Mouse (Mus musculus) adrenal gland, adult 8-10 months (tissue): ENCODE measurements around the gene Cap2. TPM values are rescaled to one million over a fixed set of nuclear protein-coding genes. Genes with fewer than 3 reads are reported as not detected.
A peak's percentile ranks its signal among the peaks of the same experiment; 100 is the strongest.

ENCODE experiments used
- DNase-seq: peaks from one replicate; pipeline ENCODE4 v3.0.0; 2022
- total RNA-seq, 4 experiments: library from RNA; stranded (reverse); gene quantifications; 2 replicates each; pipeline ENCODE4 v1.2.4; 2022

Gene Cap2
- total RNA-seq, 4 experiments from 2014 or later = 3.9 to 6.2 (median 4.7) TPM

GRCm38 (mm10) chr13:46571961-46572647 is 70.5 kb downstream of the Cap2 start:
- DNase-seq = peak; percentile 8

GRCm38 (mm10) chr13:46572648-46573163 is 71.1 kb downstream of the Cap2 start:
- DNase-seq = no peak

DNA sequence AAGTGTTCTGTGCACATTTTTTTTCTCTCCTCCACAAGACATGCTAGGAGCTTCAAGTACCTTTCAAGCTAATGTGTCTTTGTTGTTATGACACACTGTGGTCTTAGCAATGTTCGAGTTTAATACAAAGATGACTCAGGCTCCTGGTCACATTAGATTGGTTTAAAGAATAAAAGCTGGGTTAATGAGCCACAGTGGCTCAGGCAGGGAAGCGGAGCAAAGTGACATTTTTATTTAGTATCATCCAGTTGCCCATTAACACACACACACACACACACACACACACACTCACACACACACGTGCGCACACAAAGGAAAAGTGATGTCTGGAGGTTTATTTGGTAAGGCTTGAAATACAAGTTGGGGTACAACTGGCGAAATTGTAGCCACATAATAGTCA is 72.6 kb downstream of the Cap2 start:
- DNase-seq = no peak

DNA sequence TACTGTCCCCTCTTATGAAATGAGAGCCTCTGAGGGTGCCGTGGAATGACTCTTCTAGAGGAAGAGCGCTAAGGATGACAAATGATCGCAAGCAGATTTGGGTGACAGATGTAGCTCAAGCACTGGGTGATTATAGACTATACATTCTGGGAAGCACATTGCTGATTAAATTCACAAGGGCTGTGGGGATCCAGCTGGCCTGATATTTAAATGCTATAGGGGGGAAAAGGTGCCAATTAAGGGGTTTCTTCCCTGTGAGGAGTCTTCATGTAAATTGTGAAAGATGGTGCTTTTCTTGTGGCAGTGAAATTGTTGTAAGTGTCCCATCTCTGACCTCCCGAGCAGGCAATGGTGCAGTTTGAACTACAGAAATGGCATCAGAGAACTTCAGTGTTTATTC is 73.1 kb downstream of the Cap2 start:
- DNase-seq = no peak

GRCm38 (mm10) chr13:46584860-46585259 is 83.2 kb downstream of the Cap2 start:
- DNase-seq = no peak

DNA sequence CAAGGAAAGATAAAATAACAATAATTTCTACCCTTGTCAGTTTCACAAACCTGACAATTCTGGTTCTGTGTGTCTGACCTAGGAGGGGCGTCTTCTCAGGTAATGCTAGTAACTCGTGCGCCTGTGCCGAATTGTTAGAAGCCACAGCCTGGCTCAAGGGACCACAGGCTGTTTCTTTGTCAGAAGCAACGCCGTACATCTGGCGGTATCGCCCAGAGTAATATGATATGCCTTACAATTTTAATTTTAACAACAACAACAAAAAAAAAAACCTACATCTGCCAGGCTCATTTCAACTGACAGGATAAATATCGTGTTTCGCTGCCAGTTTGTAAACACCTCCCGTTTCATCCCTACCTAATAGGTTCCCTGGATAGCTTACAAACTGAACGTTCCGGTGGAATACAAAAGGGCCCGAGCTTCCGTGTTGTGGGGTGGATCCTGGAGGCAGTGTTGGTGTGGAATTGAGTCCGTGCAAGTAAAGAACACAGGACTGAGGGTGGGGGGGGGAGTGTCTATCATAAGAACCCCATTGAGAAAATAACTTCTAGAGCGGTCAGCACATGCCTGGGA is 86.2 kb downstream of the Cap2 start:
- DNase-seq = no peak

GRCm38 (mm10) chr13:46588606-46589005 is 87.0 kb downstream of the Cap2 start:
- no peak for DNase-seq

DNA sequence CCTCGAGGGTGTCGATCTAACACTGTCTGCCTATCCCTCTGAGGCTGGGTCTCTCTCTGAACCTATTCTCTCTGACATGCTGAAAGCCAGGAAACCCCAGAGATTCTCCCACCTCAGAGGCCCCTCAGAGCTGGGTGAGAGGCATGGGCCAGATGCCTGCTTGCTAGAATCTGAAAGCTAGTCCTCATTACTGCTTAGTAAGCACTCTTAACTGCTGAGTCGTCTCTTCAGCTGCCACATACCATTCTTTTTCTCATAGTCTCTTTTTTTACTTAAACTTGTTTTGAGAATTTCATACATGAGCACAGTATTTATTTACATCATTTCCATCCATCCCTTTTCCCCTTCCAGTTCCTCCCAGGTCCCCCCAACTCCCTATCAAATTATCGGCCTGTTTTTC is 89.2 kb downstream of the Cap2 start:
- DNase-seq = no peak

DNA sequence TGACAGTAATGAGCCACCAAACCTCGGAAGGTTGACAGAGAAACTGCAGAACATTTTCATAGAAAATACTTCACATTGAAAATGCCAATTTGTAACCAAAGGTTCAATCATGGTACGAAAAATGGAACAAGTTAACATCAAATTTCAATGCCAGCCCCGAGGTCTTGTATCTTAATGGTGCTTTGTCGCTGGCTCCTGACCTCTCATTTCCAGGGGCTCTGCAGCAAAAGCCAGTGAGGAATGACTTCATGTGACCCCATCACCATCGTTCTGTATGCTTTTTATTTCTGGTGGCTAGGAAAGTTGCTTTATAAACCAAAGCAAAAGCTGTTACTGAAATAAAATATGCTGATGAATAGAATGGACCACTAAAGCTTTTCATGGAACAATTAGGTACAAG is 99.0 kb downstream of the Cap2 start:
- no peak for DNase-seq

- no peak for DNase-seq
Observed at GRCm38 (mm10) chr13:46601386-46601785, 99.7 kb downstream of the Cap2 start.

- no peak for DNase-seq
Observed at GRCm38 (mm10) chr13:46602674-46603073, 101.0 kb downstream of the Cap2 start.

DNA sequence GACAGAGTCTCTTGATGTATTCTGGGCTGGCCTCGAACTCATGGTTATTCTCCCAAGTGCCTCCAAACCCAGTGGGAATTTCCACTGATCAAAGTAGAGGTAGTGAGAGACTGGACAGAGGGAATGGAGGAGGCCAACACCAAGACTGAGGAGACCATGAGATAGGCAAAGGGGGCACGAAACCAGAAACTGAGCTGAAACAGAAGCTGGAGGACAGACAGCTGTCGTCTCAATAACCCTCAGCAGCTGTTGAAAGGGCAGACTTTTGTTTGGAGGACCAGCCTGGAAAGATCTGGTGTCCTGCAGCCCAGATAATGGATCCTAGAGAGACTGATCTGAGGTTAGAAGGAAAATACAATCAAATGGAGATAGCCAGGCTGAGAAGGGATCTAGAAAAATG is 109.4 kb downstream of the Cap2 start:
- DNase-seq = no peak

- DNase-seq = no peak
Observed at GRCm38 (mm10) chr13:46613694-46614272, 112.1 kb downstream of the Cap2 start.

- DNase-seq = no peak
Observed at GRCm38 (mm10) chr13:46616673-46617362, 115.2 kb downstream of the Cap2 start.

- DNase-seq = no peak
Observed at GRCm38 (mm10) chr13:46619633-46620032, 118.0 kb downstream of the Cap2 start.

GRCm38 (mm10) chr13:46620964-46621757 is 119.5 kb downstream of the Cap2 start:
- no peak for DNase-seq

GRCm38 (mm10) chr13:46626608-46627007 is 125.0 kb downstream of the Cap2 start:
- DNase-seq = peak; percentile 19

DNA sequence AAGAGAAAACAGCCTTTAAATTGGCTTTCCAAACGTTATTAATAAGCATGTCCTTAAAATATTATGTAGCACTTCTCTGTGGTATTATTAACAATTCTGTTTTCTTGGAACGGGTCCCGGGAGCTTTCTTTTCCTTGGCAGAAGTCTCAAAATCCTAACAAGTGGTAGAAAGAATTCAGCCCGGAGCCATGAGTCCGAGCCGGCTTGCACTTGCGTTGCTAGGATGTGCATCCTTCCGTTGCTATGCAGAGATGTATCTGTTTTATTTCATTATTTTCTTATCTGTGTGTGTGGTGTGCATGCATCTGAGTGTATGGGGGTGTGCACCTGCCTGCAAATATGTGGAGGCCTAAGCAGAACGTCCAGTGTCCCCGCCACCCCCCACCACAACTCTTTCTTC is 126.2 kb downstream of the Cap2 start:
- DNase-seq = no peak

DNA sequence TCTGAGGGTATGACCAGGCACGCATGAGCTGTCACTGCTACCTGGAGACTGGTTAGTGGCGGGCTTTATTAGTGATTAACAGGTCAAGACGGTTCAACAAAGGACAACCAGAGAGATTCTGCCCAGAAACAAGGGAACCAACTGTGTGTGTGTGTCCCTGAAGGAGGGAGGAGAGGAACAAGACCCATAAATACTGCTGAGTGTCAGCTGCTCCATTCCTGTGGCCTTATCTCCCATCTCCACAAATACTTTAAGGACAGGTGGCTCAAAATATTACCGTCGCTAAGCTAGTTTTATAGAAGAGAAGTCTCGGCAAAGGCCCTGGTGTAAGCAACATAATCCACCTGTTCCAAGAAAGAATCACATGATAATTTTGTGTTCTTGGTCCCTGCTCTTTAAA is 127.7 kb downstream of the Cap2 start:
- DNase-seq = no peak

DNA sequence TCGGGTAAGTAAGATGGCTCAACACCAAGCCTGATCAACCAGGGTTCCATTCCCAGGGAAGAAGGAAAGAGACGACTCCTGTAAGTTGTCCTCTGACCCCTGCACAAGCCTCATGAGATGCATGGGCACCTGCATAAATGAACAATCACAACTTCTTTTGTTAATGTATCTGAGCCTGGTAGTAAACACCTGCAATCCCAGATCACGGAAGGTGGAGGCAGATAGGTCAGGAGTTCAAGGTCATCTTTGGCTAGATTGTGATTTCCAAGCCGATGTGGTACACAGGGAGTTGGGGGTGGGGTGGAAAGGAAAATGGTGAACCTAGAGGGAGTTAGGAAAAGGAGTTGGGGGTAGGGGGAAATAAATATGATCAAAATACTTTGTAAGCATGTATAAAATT is 131.1 kb downstream of the Cap2 start:
- no peak for DNase-seq

DNA sequence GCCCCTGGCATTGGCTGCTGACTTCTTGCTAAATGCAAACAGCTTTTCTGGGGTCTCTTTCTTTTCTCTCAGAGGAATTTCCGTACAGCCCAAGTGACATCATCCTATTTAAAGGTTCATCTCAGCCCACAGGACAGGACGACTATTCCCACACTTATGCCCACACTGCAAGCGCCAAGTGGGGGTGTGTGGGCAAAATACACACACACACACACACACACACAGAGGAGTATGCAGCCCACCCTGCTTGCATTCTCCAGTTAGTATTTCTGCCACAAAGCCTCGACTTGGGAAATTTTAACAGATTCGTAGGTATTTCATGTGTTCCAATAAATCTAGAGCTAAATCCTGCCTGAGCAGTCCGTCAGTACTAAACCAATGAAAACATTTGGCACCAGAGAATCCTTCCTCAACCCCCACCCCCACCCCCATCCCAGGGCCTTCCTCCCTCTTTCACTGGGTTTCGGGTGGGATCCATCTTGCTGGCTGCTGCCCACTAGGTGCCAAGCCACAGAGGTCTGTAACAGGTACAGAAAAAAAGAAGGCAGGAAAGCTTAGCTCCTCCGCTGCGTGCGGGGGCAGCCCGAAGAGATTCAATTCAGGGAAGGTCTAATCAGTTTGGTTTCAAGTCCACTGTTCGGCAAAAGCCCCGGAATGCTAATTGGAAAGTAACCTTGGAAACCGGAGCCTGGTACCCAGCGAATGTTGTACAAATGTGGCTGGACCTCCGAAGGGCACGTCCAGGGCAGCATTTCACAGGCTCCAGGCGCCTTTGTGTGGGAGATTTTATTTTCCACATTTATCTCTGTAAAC is 131.9 kb downstream of the Cap2 start:
- no peak for DNase-seq

- DNase-seq = no peak
Observed at GRCm38 (mm10) chr13:46634133-46634488, 132.5 kb downstream of the Cap2 start.
